Mouse (Mus musculus) cerebellum, adult 9-11 months (tissue): ENCODE data around the gene Jmjd6.
"Not testable (repeated sequence)": the region's sequence is repeated elsewhere in the genome, so short reads cannot be mapped to it uniquely, and the experiment has no call there.

Source experiments
- DNase-seq: peaks from one replicate; pipeline ENCODE4 v3.0.0; 2022

The Jmjd6 gene

DNA sequence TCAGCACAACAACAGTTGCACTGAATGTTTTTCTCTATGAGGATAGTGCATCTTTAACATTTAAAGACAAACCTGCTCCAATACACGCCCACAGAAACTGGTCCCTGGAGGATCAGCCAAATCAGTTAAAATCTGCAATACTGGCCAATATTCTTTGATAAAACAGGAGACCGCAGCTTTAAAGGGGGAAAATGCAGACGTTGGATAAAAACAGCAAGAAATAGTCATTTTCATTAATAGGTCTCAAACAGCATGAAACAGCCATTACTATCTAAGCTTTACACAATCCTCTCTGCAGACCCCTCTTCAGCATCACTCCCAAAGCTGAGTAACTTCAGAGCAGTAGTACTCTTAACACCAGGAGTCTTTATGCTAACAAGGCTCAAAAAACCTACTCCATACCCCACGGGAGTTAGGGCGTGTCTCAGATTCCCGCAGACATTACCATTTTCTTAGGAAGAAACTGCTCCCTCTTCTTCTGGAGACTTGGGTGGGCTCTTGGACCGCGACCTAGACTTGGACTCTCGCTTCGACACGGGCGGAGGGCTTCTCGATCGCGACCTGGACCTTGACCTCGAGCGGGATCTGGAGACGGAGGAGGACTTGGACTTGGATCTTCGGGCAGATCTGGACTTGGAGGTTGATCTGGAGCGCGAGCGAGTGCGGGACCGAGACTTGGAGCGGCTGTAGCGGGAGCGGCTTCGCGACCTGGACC lies 8.5 kb upstream of the Jmjd6 start:
- DNase-seq = no peak

GRCm38 (mm10) chr11:116850833-116851477 lies 7.7 kb upstream of the Jmjd6 start:
- no peak for DNase-seq

- no peak for DNase-seq
Measured at GRCm38 (mm10) chr11:116850085-116850484, 6.8 kb upstream of the Jmjd6 start.

DNA sequence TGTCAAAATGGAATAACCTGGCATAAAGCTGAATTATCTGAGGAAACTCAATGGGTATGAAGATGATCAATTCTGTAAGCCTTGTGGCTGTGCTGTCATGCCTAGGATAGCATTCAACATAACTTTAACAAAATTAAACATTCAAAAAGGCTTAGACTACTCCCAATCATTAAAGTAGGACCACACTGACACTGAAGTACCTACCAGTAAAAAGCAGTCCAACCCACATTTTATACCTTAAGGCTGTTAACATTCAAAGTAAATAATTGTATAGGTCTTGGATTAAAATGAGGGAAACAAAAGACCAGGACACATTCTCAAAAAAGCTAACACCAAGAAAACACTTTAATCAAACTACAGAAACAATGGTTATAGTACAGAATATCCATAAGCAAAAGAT lies 6.3 kb upstream of the Jmjd6 start:
- DNase-seq = no peak

DNA sequence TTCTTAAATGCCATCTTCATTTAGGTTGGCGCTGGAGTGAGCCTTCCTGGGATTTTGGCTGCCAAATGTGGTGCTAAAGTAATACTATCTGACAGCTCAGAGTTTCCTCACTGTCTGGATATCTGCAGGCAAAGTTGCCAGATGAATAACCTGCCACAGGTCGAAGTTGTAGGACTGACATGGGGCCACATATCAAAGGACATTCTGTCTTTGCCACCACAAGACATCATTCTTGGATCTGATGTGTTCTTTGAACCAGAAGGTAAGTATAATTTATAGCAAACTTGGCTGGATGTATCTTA lies 5.6 kb upstream of the Jmjd6 start:
- not testable (repeated sequence) for DNase-seq

DNA sequence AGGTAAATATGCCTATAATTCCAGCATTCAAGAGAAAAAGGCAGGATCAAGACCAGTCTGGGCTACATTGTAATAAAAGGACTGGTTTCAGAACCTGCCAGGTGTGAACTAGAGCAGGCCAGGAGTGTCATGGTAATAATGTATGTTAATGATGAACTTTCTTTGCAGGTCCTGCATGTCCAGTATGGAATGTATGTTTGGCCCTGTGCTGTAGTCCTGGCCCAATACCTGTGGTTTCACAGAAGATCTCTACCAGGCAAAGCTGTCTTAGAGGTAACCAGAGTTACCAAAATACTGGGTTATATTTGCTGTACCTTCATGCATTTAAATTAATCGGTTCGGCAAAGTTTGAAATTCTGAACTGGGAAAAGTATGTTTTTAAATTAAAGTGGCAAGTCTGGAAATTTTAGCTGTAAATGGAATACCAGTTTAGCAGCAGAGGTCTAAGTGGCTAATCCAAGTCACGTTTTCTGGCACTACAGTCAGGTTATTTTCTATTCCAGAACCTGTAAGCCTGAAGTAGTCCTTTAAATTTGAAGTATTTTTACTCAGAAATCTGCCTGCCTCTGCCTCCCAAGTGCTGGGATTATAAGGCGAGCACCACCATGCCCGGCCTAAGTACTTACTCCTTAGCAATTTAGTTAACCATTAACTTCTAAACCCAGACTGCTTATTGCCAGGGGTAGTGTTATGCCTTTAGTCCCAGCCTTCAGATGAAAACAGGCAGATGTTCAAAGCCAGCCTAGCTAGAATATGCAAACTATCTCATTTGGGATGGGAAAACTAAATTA lies 5.0 kb upstream of the Jmjd6 start:
- DNase-seq = no peak

- no peak for DNase-seq
Measured at GRCm38 (mm10) chr11:116847187-116848085, 4.2 kb upstream of the Jmjd6 start.

DNA sequence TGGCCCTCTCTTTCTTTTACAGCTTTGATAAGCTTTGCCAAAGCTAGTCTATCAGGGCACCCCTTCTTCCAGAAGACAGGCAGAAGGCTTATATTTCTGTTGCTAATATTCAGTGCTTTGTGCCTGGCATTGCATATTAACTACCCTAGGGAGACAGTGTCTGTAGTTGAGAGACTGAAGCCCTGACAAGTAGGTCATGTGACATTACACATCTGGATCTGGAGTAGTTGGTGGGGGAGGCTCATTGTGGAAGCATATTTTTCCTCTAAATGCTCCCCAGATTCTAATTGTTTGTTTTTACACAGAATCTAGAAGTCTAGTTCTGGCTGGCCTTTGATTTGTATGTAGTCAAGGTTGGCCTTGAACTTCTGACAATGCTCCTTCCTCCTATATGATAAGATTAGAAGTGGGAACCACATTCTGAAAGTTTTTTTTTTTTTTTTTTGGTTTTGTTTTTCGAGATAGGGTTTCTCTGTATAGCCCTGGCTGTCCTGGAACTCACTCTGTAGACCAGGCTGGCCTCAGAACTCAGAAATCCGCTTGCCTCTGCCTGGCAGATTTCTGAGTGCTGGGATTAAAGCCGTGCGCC lies 3.4 kb upstream of the Jmjd6 start:
- no peak for DNase-seq

DNA sequence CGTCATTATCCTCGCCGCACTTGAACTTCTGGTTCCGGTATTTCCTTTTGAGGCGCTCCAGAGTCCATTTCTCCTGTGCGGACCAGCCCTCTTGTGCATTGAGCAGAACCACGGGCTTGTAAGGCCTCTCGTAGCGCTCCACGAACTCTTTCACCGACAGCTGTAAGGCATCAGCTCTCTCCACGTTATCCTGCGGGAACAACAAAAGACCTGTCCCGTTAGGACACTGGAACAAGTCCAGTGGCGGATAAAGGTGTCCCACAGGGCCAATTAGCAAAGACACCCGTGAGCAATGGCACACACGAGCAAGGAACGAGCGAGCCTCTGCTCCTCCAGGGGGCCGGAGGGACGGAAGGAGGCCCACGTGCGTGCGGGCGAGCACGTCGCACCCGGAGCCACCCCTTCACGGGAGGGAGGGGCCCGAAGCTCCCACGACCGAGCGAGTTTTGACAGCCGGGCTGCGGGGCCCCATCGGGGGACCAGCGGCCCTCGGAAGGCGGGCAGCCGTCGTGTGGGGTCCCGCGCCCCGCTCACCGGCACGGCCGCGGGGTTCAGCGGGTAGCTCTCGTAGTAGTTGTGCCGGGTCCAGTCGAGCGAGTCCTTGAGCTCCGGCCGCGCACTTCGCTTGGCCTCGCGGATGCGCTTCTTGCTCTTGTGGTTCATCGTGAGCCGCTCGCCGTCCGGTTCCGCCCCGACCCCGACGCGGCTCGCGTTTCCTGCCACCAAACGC lies 553 bp downstream of the Jmjd6 start:
- DNase-seq = peak; percentile 84

- DNase-seq = peak; percentile 41
Measured at GRCm38 (mm10) chr11:116840748-116841147, 2.5 kb downstream of the Jmjd6 start.

DNA sequence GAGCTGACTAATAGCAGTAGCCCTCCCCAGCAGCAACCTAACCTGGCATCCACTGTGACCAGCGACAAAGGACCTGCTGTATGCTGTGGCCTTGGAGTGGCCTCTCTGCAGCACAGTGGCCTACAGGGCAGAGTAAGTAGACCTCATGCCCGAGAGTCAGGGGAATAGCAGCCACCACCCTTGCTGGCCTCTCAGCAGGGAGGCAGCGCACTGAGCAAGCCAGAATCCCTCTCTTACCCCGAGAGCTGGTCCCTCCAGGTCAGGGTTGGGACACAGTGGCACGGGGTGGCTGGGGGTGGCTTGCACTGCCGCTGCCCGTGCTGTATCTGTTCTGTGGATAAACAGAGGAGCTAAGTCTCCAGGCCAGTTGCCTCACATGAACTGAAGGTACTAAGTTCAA lies 3.6 kb downstream of the Jmjd6 start:
- no peak for DNase-seq

DNA sequence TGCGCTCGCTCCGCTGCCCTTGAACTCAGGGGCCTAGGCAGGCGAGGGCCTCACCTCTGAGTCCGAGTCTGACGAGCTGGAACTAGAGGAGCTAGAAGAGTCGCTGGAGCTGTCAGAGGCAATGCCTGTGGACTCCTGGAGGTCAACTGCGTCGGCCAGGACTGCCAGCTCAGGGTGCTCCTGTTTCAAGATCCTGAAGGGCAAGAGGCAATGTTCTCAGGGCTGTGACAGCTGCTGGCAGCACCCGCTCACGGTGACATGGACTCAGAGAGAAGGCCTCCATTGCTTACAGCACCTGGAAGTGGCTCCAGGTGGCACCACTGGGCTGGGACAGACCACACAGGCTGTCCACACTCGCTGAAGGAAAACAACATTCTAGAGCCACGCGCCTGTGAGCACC lies 4.3 kb downstream of the Jmjd6 start:
- no peak for DNase-seq

- DNase-seq = no peak
Measured at GRCm38 (mm10) chr11:116837441-116837840, 5.8 kb downstream of the Jmjd6 start.

DNA sequence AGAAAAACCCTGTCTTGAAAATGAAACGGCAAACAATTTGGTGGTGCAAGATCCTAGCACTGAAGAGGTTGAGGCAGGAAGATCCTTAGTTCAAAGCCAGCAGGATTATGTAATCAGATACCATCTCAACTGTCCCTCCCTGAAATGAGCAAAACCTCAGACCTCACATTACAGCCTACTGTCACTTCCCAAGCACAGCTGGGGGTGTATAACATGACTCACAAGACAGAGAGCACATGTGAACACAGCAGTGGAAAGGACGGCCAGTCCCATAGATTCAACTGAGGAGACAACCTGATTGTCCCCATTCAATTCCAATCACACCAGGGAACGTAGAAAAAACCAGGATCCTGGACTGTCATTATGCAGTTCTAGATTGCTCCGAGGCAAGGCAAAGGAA lies 7.0 kb downstream of the Jmjd6 start:
- DNase-seq = no peak

- no peak for DNase-seq
Measured at GRCm38 (mm10) chr11:116834954-116835353, 8.3 kb downstream of the Jmjd6 start.

DNA sequence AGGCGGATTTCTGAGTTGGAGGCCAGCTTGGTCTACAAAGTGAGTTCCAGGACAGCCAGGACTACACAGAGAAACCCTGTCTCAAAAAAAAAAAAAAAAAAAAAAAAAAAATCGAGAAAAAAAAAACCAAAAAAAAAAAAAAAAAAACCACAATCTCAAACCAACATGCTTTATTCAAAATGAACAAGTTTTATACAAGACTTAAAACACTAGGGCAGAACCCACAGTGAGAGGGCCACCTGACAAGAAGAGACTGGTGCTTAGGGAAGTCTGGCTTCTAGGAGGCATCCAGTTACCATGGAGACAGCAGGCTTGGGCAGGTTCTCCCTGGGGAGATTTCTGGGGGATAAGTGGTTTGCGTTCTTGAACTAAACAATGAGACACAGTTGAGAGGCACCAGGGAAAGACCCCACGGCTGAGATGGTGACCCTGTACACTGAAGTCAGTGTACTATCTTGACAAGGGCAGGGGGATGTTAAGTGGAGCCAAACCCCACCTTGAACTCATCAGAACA lies 11.0 kb downstream of the Jmjd6 start:
- DNase-seq = no peak

GRCm38 (mm10) chr11:116827534-116828165 lies 15.6 kb downstream of the Jmjd6 start, which contains the start of gene Mxra7:
Mxra7 (minus strand) TSS chr11:116828046.
- DNase-seq = peak; percentile 75

- DNase-seq = no peak
Measured at GRCm38 (mm10) chr11:116826550-116827504, 16.4 kb downstream of the Jmjd6 start.

DNA sequence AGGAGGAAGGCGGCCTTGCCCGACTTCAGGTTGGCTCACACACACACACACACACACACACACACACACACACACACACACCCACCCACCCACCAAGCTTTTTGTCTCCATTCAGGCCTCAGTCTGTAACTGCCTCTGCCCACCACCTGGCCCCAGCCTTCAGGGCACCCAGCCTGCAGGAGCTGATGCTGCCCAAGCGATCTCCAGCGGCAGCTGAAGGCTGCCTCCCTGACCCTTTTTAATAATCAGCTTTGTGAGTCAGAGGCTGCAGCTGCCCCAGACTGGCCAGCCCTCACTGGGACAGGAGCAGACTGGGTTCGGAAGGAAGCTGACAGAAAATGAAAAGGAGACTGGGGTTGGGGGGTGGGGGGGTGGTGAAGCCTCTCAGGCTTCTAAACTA lies 18.0 kb downstream of the Jmjd6 start:
- DNase-seq = no peak

- DNase-seq = not testable (repeated sequence)
Measured at GRCm38 (mm10) chr11:116823885-116824284, 19.4 kb downstream of the Jmjd6 start.
